Mouse (Mus musculus) liver (tissue): ENCODE measurements around the gene Coq3.
A peak's percentile ranks its signal among the peaks of the same experiment; 100 is the strongest.

Experiments used
- DNase-seq: peaks from one replicate; pipeline ENCODE4 v3.0.0-alpha.2; 2020; ENCODE audit warnings: mixed read lengths

Gene Coq3

DNA sequence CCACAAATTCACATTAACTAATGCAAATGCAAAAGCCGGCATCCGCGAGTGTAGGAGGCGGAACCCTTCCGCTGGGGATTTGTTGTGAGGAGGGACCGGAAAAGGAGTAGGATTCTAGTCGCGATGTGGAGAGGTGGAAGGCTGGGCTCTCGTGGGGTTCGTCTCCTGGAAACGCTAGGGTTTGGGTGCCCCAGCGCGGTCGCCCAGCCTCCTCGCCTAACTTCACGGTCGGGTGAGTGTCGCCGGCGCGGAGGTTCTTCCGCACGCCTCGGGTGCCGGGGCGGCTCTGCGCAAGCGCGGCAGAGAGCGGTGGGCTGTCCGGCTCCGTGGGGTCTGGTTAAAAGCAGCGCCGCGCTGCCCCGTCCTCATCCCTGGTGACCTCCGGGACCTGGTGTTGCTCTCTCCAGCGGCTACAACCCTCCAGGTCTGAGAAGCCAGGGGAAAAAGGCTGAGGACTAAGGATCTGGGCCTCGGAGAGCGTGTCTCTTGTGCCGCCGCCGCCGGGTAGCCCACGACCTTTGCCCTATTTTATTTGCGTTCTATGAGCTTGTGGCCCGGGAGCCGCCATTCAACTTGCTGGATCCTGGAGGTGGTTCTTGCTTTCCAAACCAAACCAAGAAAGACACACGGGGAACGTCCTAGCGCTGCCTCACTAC, at the start of gene Coq3:
TSS of gene Coq3 (plus strand) at position 109 of the 656 bp plus-strand sequence.
- DNase-seq, result peak; percentile 82

DNA sequence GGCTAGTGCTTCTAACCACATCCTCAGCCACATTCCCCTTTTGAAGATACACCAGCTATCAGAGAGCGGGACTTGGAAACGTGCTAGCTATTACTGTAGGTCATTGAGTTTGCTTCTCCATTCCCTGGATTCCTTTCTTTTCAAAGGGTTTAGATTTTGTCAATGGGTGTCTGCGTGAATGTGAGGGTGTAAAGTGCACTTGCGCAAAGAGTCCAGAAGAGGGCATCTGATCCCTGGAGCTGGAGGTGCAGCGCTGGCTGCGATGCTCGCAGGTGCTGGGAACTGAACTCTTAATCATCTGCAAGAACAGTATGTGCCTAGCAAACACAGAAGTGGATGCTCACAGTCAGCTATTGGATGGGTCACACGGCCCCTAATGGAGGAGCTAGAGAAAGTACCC, 46.6 kb upstream of the Coq3 start:
- no peak for DNase-seq

DNA sequence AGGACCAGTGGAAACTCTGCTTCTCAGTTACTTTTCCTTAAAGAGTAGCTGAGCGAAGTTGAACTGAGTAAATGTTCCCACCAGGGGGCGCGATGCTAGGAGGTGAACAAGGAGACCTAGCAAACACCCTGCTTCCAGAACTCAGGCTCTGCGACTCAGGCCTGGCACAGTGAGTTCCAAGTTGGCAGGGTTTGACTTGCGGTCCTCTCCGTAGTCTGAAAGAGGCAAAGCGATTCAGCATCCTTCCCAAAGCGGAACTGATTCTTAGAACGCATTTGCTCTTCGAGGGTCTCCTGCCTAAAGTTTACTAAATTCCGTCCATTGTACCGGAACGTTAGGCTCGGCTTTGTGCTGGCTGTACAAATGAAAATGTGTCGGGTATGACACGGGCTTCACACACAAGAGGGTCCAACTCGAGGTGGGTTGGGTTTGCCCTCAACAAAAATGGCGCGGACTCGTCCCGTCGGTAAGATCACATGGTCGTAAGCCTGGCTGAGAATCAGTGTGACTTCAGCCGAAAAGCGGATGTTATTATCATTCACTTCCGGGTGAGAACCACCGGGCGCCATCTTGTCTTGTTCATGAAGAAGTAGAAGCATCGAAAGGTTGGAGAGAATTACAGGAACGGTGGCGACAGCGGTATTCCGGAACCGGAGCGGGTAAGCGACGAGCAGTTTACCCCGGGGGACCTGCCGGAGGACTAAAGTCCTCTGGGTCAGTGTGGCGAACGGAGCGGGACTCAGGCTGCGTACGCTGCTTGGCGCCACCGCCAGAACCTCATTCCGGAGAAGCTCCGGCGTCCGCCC, 31.8 kb upstream of the Coq3 start, which contains the start of gene Pnisr:
TSS of gene Pnisr (plus strand) at position 103 of the 806 bp plus-strand sequence.
- DNase-seq, result peak; percentile 94

DNA sequence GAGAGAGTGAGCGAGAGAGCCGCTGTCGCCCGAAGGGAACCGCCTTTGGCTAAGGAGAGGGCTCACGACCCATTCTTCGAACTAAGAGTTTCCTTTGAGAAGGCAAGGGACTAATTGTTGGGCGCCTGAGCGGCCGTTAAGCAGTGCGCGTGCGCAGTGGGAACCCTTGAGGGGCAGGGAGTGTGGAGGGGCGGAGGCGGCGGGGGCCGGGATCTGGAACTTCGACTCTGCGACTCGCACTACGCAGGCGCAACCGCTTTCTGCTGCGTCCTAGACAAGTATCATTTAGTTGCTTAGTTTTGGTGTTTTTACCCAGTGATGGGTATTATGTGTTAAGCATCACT, 31.2 kb upstream of the Coq3 start:
- peak; percentile 94 for DNase-seq

DNA sequence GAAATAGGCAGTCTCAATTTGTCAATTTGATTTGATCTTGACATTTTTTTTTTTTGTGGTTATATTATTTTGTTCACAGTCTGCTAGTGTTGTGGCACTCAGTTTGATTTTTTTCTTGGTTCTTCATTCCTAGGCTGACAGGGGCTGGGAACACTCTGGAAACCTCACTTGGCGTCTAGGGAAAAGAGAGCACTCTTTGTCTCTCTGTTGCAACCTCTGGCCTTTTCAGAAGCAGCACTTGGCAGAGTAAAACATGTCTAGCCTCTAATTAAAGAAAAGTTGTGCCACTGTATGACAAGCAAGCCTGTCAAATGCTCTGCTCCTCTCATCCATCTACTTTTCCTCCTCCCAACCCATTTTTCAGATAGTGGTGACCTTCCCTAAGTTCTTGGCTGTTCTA, 22.0 kb upstream of the Coq3 start:
- no peak for DNase-seq

DNA sequence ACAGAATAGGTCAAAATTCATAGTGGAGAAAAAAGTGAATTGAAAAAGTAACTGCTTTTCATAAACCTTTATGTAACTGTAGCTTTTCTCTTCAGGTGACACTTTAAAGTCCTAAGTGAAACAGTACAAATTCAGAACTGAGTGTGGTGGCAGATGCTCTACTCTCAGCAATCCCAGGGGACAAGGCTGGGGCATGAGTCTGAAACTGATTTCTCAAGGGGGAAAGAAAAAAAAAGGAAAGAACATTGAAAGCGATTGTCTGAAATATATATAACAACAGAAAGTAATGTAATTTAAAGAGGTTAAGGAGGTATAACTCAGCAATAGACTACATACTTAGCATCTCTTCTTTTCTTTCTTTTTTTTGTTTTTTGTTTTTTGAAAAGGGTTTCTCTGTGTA, 14.2 kb upstream of the Coq3 start:
- DNase-seq, result no peak

DNA sequence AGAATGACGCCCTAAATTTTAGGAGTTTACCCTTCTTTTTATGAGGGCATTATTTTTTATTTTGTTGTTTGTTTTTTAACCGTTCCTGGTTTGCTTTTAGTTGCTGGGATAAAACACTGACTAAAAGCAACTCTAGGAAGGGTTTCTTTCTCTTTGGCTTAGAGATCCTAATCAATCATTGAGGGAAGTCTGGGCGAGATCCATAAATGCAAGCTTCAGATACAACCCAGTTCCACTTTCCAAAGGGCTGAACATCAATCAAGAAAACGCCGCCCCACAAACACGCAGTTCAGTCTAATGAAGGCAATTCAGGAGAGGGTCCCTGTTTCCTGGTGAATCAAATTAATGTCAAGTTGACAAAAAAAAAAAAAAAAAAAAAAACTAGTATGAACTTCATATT, 697 bp upstream of the Coq3 start:
- no peak for DNase-seq

DNA sequence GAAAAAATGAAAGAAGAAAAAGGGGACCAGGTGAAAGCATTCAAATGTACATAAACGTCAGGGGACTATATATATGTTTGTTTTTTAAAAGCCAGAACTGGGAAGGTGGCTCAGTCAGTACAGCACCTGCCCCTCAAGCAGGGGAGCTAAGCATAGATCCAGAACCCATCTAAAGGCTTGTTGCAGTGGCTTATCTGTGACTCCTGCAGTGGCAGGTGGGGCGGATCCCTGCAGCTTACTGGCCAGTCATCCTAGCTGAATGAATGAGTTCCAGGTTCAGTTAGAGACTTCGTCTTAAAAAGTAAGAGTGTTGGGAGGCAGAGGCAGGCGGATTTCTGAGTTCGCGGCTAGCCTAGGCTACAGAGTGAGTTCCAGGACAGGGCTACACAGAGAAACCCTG, 3.3 kb downstream of the Coq3 start:
- DNase-seq, result peak; percentile 62

DNA sequence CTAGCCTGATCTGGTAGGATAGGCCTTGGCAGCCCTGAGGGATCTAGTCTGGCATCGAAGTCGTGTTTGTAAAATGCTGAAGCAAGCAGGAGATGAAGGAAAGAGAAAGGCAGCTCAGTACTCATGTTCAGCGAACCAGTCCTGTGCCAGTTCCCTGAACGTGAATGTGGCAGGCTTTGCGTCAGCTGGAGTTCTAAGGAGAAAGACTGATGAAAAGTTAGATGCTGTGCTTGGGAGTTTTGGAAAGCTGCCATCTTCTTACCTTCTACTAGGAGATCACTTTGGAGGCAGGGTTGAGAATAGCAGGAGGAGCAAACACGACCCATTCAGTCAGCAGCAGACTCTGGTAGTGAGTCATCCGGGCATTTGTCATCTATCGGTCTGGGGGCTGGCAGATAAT, 6.4 kb downstream of the Coq3 start:
- no peak for DNase-seq

DNA sequence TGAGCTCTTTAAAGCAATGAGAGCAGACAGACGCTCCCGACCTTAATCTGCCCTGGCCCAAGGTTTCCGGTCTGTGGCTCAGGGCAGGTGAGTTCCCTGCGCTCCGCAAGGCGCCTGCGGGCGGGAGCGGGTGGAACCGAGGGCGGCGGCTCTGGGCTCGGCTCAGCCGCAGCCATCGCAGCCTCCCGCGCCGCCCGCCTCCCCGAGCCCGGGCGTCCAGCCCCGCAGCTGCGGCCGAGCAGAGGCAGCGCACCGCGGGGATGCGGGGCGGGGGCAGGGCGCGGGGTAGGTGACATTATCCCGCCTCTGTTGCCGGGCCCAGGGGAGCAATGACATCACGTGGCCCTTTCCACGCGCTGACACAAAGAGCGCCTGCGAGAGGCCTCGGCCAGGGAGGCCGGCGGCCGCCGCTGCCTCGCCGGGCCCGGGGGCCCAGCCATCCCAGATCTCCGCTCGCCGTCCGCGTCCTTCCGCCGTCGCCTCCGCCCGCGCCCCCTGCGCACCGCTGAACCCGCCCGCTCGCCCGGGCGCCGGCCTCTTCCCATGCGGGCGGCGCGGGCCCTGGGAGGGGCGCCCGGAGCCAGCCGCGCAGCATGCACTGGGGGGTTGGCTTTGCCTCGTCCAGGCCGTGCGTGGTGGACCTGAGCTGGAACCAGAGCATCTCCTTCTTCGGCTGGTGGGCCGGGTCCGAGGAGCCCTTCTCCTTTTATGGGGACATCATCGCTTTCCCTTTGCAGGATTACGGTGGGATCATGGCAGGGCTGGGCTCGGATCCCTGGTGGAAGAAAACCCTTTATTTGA, 51.7 kb downstream of the Coq3 start, which contains the start of gene Faxc:
TSS of gene Faxc (plus strand) at position 359 of the 801 bp plus-strand sequence.
- peak; percentile 17 for DNase-seq

DNA sequence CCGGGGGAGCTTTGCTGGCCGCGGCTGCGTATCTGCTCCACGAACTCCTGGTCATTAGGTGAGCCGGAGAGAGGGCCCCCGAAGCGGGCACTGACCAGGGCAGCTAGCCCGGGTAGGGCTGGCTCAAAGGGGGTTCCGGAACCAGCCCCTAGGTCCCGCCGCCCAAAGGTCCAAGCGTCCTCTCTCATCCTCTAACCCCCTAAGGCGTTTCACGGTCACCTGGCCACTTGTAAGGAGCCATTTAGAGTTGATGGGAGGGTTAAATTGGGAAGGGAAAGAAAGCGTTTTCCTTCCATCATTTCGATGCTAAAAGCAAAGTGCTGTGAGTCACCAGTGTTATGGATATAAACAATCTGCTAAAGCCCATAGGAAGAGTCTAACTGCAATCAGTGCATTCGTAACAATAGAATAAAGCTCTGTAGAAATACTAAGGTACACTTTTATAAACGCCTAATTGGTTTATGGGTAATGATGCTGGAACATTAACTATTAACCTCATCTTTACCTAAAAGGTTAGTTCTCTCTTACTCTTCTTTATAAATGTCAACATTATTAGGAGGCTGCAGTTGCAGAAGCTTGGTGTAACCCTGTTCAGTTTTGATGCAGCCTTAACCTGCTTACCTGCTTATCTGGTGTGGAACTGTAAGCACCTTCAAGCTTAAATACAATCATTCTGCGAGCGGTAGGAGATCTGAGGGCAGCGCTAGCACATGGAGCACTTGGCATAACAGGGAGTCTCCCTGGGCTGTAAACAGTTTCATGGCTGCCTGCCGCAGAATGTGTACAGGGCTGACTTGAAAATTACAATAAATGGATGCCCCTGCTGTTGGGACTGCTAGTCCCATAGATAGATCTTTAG, 52.5 kb downstream of the Coq3 start:
- DNase-seq, result no peak

DNA sequence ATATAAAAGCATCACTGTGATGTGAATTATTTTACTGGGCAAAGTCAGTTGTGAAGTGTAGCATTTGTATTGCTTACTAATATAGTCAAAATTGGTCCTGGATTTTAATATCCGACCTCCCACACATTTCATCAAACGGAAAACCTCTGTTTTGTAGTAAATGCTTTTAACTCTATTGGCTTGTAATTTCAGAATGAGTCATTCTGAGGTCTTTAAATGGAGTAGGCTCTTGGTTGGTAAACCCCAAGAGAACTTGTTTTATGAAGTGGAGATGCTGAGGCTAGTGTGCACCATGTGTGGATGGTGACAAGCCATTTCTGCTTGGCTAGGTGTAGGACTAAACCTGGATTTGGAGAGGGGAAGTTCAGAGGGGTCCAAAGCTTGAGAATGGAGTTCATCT, 55.9 kb downstream of the Coq3 start:
- DNase-seq, result no peak

DNA sequence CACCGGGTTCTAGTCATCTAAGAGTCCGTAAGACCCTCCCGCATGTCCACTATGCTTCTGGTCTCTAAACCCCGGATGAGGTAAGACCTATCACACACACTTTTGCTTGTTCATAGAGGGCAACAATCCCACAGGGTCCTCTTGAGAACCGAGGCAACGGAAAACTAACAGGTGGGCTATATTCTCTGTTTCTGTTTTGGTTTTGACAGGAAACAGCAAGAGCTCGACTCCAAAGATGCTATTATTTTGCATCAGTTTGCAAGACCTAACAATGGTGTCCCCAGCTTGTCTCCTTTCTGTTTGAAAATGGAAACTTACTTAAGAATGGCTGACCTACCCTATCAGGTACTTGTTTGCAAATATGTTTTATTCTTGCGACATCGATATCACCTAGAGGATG, 57.0 kb downstream of the Coq3 start:
- DNase-seq, result no peak

DNA sequence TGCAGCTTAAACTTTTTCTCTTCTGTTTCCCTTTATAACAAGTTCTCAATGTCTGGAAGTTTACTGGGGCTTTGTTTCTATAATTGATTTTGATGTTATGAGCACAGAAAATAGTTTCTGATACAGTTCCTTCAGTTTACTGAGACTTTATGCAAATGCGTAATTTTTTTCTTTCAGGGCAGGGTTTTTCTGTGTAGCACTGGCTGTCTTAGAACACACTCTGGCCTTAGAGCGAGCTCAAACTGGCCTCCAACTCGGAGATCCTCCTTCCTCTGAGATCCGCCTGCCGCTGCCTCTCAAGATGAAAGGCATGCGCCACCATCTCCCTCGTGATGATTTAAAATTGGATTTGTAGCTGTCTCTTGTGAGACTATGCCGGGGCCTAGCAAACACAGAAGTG, 58.4 kb downstream of the Coq3 start:
- DNase-seq, result no peak

DNA sequence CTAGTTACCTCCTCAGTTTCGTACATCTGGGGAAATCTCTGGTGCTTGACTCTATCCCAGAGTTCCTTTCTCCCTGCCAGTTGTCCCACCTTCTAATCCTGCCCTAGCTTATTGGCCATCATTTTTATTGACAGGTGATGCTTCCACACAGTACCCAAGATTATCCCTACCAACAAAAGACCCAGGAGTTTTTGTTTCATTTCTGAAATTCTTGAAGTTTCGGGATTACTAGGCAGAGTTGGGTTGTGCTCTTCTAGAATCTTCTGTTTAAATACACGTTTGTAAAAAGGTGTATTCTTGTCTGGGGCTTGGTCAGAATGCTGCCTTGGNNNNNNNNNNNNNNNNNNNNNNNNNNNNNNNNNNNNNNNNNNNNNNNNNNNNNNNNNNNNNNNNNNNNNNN, 65.2 kb downstream of the Coq3 start:
- DNase-seq, result no peak

DNA sequence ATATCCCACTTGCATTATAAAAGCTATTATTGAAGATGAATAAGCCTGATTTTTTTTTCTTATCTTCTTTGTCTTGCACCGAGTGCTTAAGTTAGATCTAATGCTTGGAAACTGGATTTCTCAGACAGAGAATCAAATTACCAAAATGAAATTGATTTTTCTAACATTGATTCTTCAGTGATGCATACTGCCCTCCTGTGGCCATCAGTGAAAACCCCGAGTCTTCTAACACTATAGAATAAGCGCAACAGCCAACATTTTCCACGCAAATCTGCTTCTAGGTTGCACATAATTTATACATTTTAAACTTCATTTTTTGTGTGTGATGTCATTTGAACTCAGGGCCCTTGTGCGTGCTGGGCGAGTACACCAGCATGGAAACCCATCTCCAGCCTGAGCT, 72.0 kb downstream of the Coq3 start:
- peak; percentile 10 for DNase-seq

DNA sequence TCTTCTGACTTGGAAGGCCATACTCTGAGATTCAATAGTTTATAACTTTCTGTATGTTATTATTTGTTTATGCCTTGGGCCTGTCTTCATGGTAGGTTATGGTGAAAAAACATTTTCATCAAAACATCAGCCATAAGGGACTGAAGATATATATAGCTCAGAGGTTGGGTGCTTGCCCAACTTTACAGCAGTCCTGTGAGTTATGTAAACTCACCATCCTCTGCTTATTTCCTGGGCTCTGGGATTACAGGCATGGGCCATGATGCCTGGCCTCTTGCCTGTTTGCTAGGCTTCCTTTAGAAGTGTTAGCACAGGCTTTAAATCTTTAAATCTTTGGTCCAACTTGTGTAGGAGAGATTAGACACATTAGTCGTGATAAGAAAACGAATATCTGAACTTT, 72.8 kb downstream of the Coq3 start:
- no peak for DNase-seq

DNA sequence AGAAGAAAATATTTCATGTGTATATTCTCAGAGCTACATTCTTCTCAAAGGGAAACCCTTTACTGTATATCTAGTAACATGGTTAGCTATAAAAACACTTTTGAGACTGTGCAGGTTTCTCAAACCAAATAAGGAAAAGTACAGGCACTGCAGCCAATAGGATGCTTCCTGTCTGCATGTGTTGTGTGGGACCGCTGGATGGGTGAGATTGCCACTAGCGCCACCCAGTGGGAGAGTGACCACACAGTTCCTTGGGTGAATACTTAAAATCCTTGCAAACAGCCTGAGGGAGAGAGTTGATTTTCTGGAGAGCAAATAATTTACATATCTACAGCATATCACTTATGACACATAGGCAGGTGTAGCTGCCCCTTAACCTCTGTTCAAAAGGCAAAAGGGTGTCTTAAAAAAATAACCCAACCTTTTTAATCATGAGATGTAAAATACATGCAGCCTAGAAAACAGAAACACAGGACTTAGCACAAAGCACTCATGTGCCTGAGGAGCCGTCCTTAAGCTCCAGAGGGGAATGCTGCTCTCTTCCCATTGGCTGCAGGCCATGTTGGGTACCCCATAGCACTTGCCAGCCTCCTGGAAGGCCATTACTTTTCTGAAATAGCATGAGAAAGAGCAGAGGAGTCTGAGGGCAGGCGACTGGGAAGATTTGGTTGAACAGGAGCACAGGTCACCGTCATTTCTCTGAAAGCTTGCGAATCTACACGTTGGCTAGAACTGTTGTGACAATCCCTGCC, 78.3 kb downstream of the Coq3 start:
- peak; percentile 56 for DNase-seq
